Mouse (Mus musculus): ENCODE results near the gene Ubl4b. TPM values are rescaled to one million over a fixed set of nuclear protein-coding genes. Genes with fewer than 3 reads are reported as not detected.

The Ubl4b gene
- not detected for polyA plus RNA-seq (2014; fragmentation: Illumina TruSeq; extraction: RNeasy Lipid Tissue Mini Kit (QIAGEN cat#74804); ENCODE audit: low replicate concordance)

DNA sequence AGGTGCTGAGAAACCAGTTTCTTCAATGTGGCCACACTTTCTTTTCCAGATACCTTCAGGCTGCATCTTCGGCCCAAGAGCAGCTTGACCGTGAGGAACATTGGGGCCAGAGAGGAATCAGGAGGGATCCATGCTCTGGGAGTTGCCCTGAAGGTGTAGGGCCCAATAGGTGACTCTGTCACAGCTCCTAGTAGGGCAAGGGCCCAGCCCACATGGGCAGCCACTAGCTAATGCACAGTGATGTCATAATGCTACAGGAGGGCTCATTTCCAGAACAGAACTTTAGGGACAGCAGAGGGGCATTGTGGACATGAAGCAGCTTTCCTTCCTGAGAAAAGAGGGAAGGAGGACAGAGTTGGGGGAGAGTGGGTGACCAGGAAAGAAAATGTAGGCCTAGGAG lies at the start of gene Ubl4b:
Gene Ubl4b (minus strand): TSS at position 232 of the 400 bp plus-strand sequence.

GRCm38 (mm10) chr3:107594662-107595263 lies 39.9 kb upstream of the Ubl4b start, which contains the start of gene Alx3:
Gene Alx3, plus strand, starts transcription at chr3:107595031.

GRCm38 (mm10) chr3:107517631-107518108 lies 37.2 kb downstream of the Ubl4b start, which contains the start of gene Slc6a17:
Gene Slc6a17, minus strand, starts transcription at chr3:107518018.

Other genes with a start within 250 kb of the Ubl4b start
- gene Rbm15, start 221.4 kb downstream of the Ubl4b start, polyA plus RNA-seq (2014; fragmentation: Illumina TruSeq; extraction: RNeasy Lipid Tissue Mini Kit (QIAGEN cat#74804); ENCODE audit: low replicate concordance), result 15.1 TPM
- gene Kcnc4, start 95.5 kb downstream of the Ubl4b start, polyA plus RNA-seq (2014; fragmentation: Illumina TruSeq; extraction: RNeasy Lipid Tissue Mini Kit (QIAGEN cat#74804); ENCODE audit: low replicate concordance), result not detected
- gene Slc6a17, start 37.1 kb downstream of the Ubl4b start, polyA plus RNA-seq (2014; fragmentation: Illumina TruSeq; extraction: RNeasy Lipid Tissue Mini Kit (QIAGEN cat#74804); ENCODE audit: low replicate concordance), result 0.63 TPM
- gene Alx3, start 40.0 kb upstream of the Ubl4b start, polyA plus RNA-seq (2014; fragmentation: Illumina TruSeq; extraction: RNeasy Lipid Tissue Mini Kit (QIAGEN cat#74804); ENCODE audit: low replicate concordance), result not detected
- gene Gm10961, start 76.2 kb upstream of the Ubl4b start, polyA plus RNA-seq (2014; fragmentation: Illumina TruSeq; extraction: RNeasy Lipid Tissue Mini Kit (QIAGEN cat#74804); ENCODE audit: low replicate concordance), result not detected
- 4.6 TPM for gene Strip1, start 76.6 kb upstream of the Ubl4b start, polyA plus RNA-seq (2014; fragmentation: Illumina TruSeq; extraction: RNeasy Lipid Tissue Mini Kit (QIAGEN cat#74804); ENCODE audit: low replicate concordance)
- gene Ahcyl1, start 141.5 kb upstream of the Ubl4b start, polyA plus RNA-seq (2014; fragmentation: Illumina TruSeq; extraction: RNeasy Lipid Tissue Mini Kit (QIAGEN cat#74804); ENCODE audit: low replicate concordance), result 654 TPM
- 7.1 TPM for gene Csf1, start 205.4 kb upstream of the Ubl4b start, polyA plus RNA-seq (2014; fragmentation: Illumina TruSeq; extraction: RNeasy Lipid Tissue Mini Kit (QIAGEN cat#74804); ENCODE audit: low replicate concordance)

Measured in small intestine, adult 10 weeks (tissue).